In genomic region chr3:141981613-141982432, GRCm38 (mm10) we compare ENCODE assay signal across 9 mouse cellular contexts.
DNase-seq lines count a peak whose midpoint lies in the region; ATAC-seq and TF ChIP-seq lines count a peak whose summit lies in the region.
"Had no signal": no experiment of that assay in that cellular context is flagged by ENCODE, and none has a peak within 500 bp of the region (broad histone marks: within the 10 kb centered on the region; RNA-seq: fewer than 3 reads in every experiment).

No protein-coding gene starts in this region.

- ATAC-seq in forebrain, embryonic 14.5 days: peak; percentile 34; the same call in 1 of the 2 replicates
- peak; percentile 98 for ATAC-seq in kidney, embryonic 15.5 days (replicated peaks; ENCODE audit: low FRiP score)
- ATAC-seq in neural tube, embryonic 14.5 days (ENCODE audit: low read depth): peak; percentile 80; the same call in 1 of the 2 replicates
- ATAC-seq: Patski had no signal

- peak in 1 of 2 experiments; percentile 20 for DNase-seq in left cerebral cortex, adult 2 months (ENCODE audit: extremely low spot score in 1 of 2, low spot score in 2 of 2)
- DNase-seq in left cerebral cortex, adult 11 months (ENCODE audit: low spot score): no peak
- peak; percentile 10 for DNase-seq in forebrain, embryonic 14.5 days (ENCODE audit: low spot score)
- DNase-seq in adrenal gland, adult 2 months: no peak
- no peak for DNase-seq in adrenal gland, postnatal 36 days
- DNase-seq in thymus, postnatal 36 days: no peak

- TF ChIP-seq CTCF in left cerebral cortex, adult 2 months (IDR thresholded peaks at IDR 0.05): no peak

- 0 out of 2 replicates have a peak, but pooled peaks cover 3% of the 10 kb centered on the region for H3K4me1 ChIP-seq in forebrain, embryonic 14.5 days (ENCODE audit: control insufficient read depth, insufficient read depth, low read length)
- H3K4me1 ChIP-seq in kidney, embryonic 15.5 days: peaks cover 15% of the 10 kb centered on the region
- H3K4me1 ChIP-seq in neural tube, embryonic 14.5 days (ENCODE audit: control insufficient read depth, insufficient read depth, low read length): no peaks in the 10 kb centered on the region; the same call in 1 of the 2 replicates

- WGBS in forebrain, embryonic 14.5 days: 68% methylated on average over 24 of the region's 24 CpGs
- WGBS in kidney, embryonic 15.5 days: 70% methylated on average over 24 of the region's 24 CpGs
- 68% methylated on average over 24 of the region's 24 CpGs for WGBS in neural tube, embryonic 14.5 days

- H3K36me3 ChIP-seq in forebrain, embryonic 14.5 days (ENCODE audit: control insufficient read depth, insufficient read depth, low read length): no peaks in the 10 kb centered on the region
- H3K36me3 ChIP-seq in kidney, embryonic 15.5 days: no peaks in the 10 kb centered on the region
- H3K36me3 ChIP-seq in neural tube, embryonic 14.5 days (ENCODE audit: control insufficient read depth, insufficient read depth, low read length): no peaks in the 10 kb centered on the region

- no peak overlapping the region for H3K9ac ChIP-seq in forebrain, embryonic 14.5 days (ENCODE audit: low read length)
- H3K9ac ChIP-seq in kidney, embryonic 15.5 days: peak overlapping the region; percentile 32; the same call in 1 of the 2 replicates
- H3K9ac ChIP-seq in neural tube, embryonic 14.5 days (replicated peaks; ENCODE audit: low read depth, low read length): no peak overlapping the region

- H3K9me3 ChIP-seq in forebrain, embryonic 14.5 days (replicated peaks; ENCODE audit: control insufficient read depth, low read length): no peaks in the 10 kb centered on the region
- no peaks in the 10 kb centered on the region for H3K9me3 ChIP-seq in kidney, embryonic 15.5 days (replicated peaks)
- H3K9me3 ChIP-seq in neural tube, embryonic 14.5 days (ENCODE audit: control insufficient read depth, low read length): no peaks in the 10 kb centered on the region

- intact Hi-C loops in left cerebral cortex, adult 2 months (cut with DNase I): no loop called here

- H3K4me2 ChIP-seq in forebrain, embryonic 14.5 days (ENCODE audit: low read length): no peak overlapping the region
- peak overlapping the region; percentile 48 for H3K4me2 ChIP-seq in kidney, embryonic 15.5 days
- peak overlapping the region; percentile 26; the same call in 1 of the 2 replicates for H3K4me2 ChIP-seq in neural tube, embryonic 14.5 days (ENCODE audit: low read depth, low read length)

- peak overlapping the region; percentile 51; the same call in 1 of the 2 replicates for H3K27ac ChIP-seq in left cerebral cortex, adult 2 months
- H3K27ac ChIP-seq in forebrain, embryonic 14.5 days (ENCODE audit: low read depth, low read length): no peak overlapping the region
- H3K27ac ChIP-seq in kidney, embryonic 15.5 days: peak overlapping the region; percentile 94
- H3K27ac ChIP-seq in neural tube, embryonic 14.5 days (ENCODE audit: low read depth, low read length): peak overlapping the region; percentile 34

- peak overlapping the region; percentile 47 for H3K4me3 ChIP-seq in left cerebral cortex, adult 2 months
- no peak overlapping the region for H3K4me3 ChIP-seq in forebrain, embryonic 14.5 days (ENCODE audit: low read depth, low read length)
- H3K4me3 ChIP-seq in kidney, embryonic 15.5 days (replicated peaks): peak overlapping the region; percentile 17
- peak overlapping the region; percentile 8; the same call in 1 of the 2 replicates for H3K4me3 ChIP-seq in neural tube, embryonic 14.5 days (ENCODE audit: low read depth, low read length)

- no peaks in the 10 kb centered on the region for H3K27me3 ChIP-seq in forebrain, embryonic 14.5 days (replicated peaks; ENCODE audit: control insufficient read depth, insufficient read depth, low read length)
- H3K27me3 ChIP-seq in kidney, embryonic 15.5 days: no peaks in the 10 kb centered on the region
- no peaks in the 10 kb centered on the region for H3K27me3 ChIP-seq in neural tube, embryonic 14.5 days (ENCODE audit: control insufficient read depth, insufficient read depth, low read length)
- H3K27me3 ChIP-seq: Patski had no signal

Comparison
In these comparisons a context has a peak if more than half of its experiments do, and no peak if none do; other contexts are left out.
1. ATAC-seq: peak in every context shown above with its lines; median percentile 98 in kidney, embryonic 15.5 days; 80 in neural tube, embryonic 14.5 days; 34 in forebrain, embryonic 14.5 days.